Comparison of ENCODE assay signal across 8 mouse cellular contexts in the genomic region with DNA sequence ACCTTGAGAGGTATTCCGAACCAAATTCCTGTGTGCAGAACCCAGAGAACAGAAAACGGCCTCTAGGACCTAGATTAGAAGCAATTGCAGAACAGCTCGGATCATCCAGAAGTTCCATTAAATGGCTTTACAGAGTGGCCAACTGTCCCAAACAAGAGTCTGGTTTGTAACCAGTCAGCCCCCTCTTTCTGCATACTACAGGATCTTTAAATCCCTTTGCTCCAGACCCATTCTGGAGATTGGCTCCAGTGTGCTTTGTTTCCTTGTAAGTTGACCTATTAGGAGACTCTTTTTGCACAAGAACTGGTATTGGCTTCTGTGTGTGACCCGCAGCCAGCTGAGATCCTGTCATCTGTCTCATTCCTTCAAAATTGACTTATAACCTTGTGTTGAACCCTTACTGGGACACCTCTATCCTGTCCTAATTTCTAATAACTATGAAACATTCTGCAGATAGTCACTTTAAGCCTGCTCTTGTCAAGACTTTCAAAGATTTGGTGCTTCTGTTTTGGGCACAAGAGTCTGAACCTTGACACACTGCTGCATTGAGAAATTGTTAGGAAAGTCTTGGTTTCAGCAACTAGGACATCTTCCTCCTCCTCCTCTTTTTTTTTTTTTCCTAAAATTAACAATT. TPM values are rescaled to one million over a fixed set of nuclear protein-coding genes. Genes with fewer than 3 reads are reported as not detected.
A peak's percentile ranks its signal among the peaks of the same experiment; 100 is the strongest.
DNase-seq lines count a peak whose midpoint lies in the region; ATAC-seq lines count a peak whose summit lies in the region.

No protein-coding gene starts in this region.

- 63% methylated on average over 4 of the region's 4 CpGs for WGBS in neural tube, embryonic 11.5 days
- 64% methylated on average over 4 of the region's 4 CpGs for WGBS in liver, embryonic 13.5 days (ENCODE audit: insufficient replicate concordance)
- WGBS in stomach, embryonic 16.5 days, result 54% methylated on average over 4 of the region's 4 CpGs

- H3K9me3 ChIP-seq in neural tube, embryonic 11.5 days (ENCODE audit: control insufficient read depth, low read length), result no peaks in the 10 kb centered on the region
- H3K9me3 ChIP-seq in liver, embryonic 13.5 days (replicated peaks), result no peaks in the 10 kb centered on the region
- no peaks in the 10 kb centered on the region for H3K9me3 ChIP-seq in stomach, embryonic 16.5 days (replicated peaks; ENCODE audit: control insufficient read depth, low read length)

- H3K36me3 ChIP-seq in neural tube, embryonic 11.5 days (ENCODE audit: control insufficient read depth, insufficient read depth, low read length), result no peaks in the 10 kb centered on the region
- peaks cover under 1% of the 10 kb centered on the region; the same call in 1 of the 2 replicates for H3K36me3 ChIP-seq in liver, embryonic 13.5 days
- no peaks in the 10 kb centered on the region for H3K36me3 ChIP-seq in stomach, embryonic 16.5 days (ENCODE audit: control insufficient read depth, insufficient read depth, low read length)

- ATAC-seq in neural tube, embryonic 11.5 days (ENCODE audit: insufficient read depth, low FRiP score, low TSS enrichment), result no peak
- no peak for ATAC-seq in liver, embryonic 13.5 days (ENCODE audit: low read depth)
- no peak for ATAC-seq in stomach, embryonic 16.5 days (ENCODE audit: insufficient read depth, low FRiP score)

- H3K9ac ChIP-seq in neural tube, embryonic 11.5 days (ENCODE audit: low read length), result no peak overlapping the region
- H3K9ac ChIP-seq in liver, embryonic 13.5 days, result no peak overlapping the region
- peak overlapping the region; percentile 87; the same call in 1 of the 2 replicates for H3K9ac ChIP-seq in stomach, embryonic 16.5 days (ENCODE audit: low read length)

- peak overlapping the region; percentile 66 for H3K4me2 ChIP-seq in neural tube, embryonic 11.5 days (ENCODE audit: low read depth)
- peak overlapping the region; percentile 94 for H3K4me2 ChIP-seq in liver, embryonic 13.5 days
- H3K4me2 ChIP-seq in stomach, embryonic 16.5 days (ENCODE audit: low read depth, low read length), result peak overlapping the region; percentile 83

- H3K4me3 ChIP-seq in neural tube, embryonic 11.5 days (ENCODE audit: low read depth, low read length), result peak overlapping the region; percentile 87
- peak overlapping the region; percentile 74 for H3K4me3 ChIP-seq in liver, embryonic 13.5 days (replicated peaks)
- peak overlapping the region; percentile 85 for H3K4me3 ChIP-seq in stomach, embryonic 16.5 days (replicated peaks; ENCODE audit: low read length)

- no peaks in the 10 kb centered on the region for H3K27me3 ChIP-seq in neural tube, embryonic 11.5 days (ENCODE audit: control insufficient read depth, insufficient read depth, low read length)
- peaks cover 25% of the 10 kb centered on the region for H3K27me3 ChIP-seq in liver, embryonic 13.5 days
- H3K27me3 ChIP-seq in stomach, embryonic 16.5 days (ENCODE audit: control insufficient read depth, insufficient read depth, low read length), result no peaks in the 10 kb centered on the region

- peaks cover 39% of the 10 kb centered on the region for H3K4me1 ChIP-seq in neural tube, embryonic 11.5 days (ENCODE audit: control insufficient read depth, insufficient read depth, low read length)
- peaks cover 63% of the 10 kb centered on the region for H3K4me1 ChIP-seq in liver, embryonic 13.5 days (replicated peaks)
- peaks cover 38% of the 10 kb centered on the region for H3K4me1 ChIP-seq in stomach, embryonic 16.5 days (ENCODE audit: control insufficient read depth, insufficient read depth, low read length)

- H3K27ac ChIP-seq in neural tube, embryonic 11.5 days (ENCODE audit: low read depth, low read length), result no peak overlapping the region
- H3K27ac ChIP-seq in liver, embryonic 13.5 days, result no peak overlapping the region
- no peak overlapping the region for H3K27ac ChIP-seq in stomach, embryonic 16.5 days (ENCODE audit: low read length)

- peak; percentile 20 for DNase-seq in embryo, embryonic 10.5 days (ENCODE audit: low spot score)
- DNase-seq in embryo, embryonic 11 days, result no peak
- DNase-seq in neural tube, embryonic 11.5 days (ENCODE audit: low spot score), result no peak
- no peak for DNase-seq in neural tube, embryonic 10.5 days (ENCODE audit: extremely low spot score, low spot score)
- DNase-seq in liver, embryonic 13.5 days, result no peak
- no peak for DNase-seq in frontal cortex, postnatal 25 days (ENCODE audit: low spot score in 2 of 2)
- no peak for DNase-seq in right cerebral cortex, postnatal 14 days

RNA-seq across cellular contexts. Expression of gene Sort1, which starts 1.3 kb away (rescaled TPM):
- 30.2 and 32.7 TPM in 2 replicates for polyA plus RNA-seq in neural tube, embryonic 11.5 days (2014; fragmentation: Nextera tagmentation; extraction: Ambion mirVana)
- polyA plus RNA-seq in liver, embryonic 13.5 days (2015; fragmentation: Nextera tagmentation; extraction: Ambion mirVana), result 2.6 and 2.8 TPM in 2 replicates
- polyA plus RNA-seq in stomach, embryonic 16.5 days (2015; fragmentation: Nextera tagmentation; extraction: Ambion mirVana), result 7.4 and 8.6 TPM in 2 replicates

RNA-seq across cellular contexts. Expression of gene Psma5, which starts 28.5 kb away (rescaled TPM):
- 294 and 297 TPM in 2 replicates for polyA plus RNA-seq in neural tube, embryonic 11.5 days (2014; fragmentation: Nextera tagmentation; extraction: Ambion mirVana)
- polyA plus RNA-seq in liver, embryonic 13.5 days (2015; fragmentation: Nextera tagmentation; extraction: Ambion mirVana), result 224 and 238 TPM in 2 replicates
- 230 TPM in 2 replicates for polyA plus RNA-seq in stomach, embryonic 16.5 days (2015; fragmentation: Nextera tagmentation; extraction: Ambion mirVana)

RNA-seq across cellular contexts. Expression of gene Sypl2, which starts 58.7 kb away (rescaled TPM):
- 0.46 and 0.76 TPM in 2 replicates for polyA plus RNA-seq in neural tube, embryonic 11.5 days (2014; fragmentation: Nextera tagmentation; extraction: Ambion mirVana)
- 0.05 and 0.07 TPM in 2 replicates for polyA plus RNA-seq in liver, embryonic 13.5 days (2015; fragmentation: Nextera tagmentation; extraction: Ambion mirVana)
- polyA plus RNA-seq in stomach, embryonic 16.5 days (2015; fragmentation: Nextera tagmentation; extraction: Ambion mirVana), result 0.15 and 3.4 TPM in 2 replicates
